Mouse (Mus musculus): ENCODE results near the gene Rgsl1. TPM values are rescaled to one million over a fixed set of nuclear protein-coding genes. Genes with fewer than 3 reads are reported as not detected.
"Not testable (repeated sequence)": the region's sequence is repeated elsewhere in the genome, so short reads cannot be mapped to it uniquely, and the experiment has no call there.

The Rgsl1 gene
- not detected in 2 replicates for polyA plus RNA-seq (2016; fragmentation: Nextera tagmentation; extraction: Ambion mirVana)

DNA sequence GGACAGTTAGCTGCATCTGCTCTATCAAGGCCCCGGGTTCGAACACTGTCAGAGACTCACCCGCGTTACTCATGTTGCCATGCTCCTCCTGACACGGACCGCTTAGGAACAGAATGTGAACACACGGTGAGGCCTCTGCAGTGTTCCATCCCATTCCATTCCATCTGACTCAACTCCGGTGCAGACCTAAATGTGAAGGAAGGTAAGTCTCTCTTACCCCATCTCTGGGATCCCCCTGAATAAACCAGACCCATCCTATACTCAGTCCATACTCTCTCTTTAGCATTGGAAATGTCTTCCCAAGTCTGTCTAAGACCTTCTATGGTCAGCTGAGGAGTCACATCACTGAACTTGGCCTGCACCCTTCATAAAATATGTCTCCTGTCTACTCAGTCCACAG lies at the start of gene Rgsl1:
Rgsl1 (minus strand) TSS at position 101 of the 400 bp plus-strand sequence.
- Histone ChIP-seq H3K36me3 (replicated peaks) (no peaks in the 10 kb centered on the region), H3K27ac (no peak within 1 kb of the TSS), H3K4me3 (no peak within 1 kb of the TSS), H3K27me3 (ENCODE audit: poor library complexity, severe bottlenecking) (no peaks in the 10 kb centered on the region), H3K9me3 (no peaks in the 10 kb centered on the region), H3K4me1 (0 out of 2 replicates have a peak, but pooled peaks cover 4% of the 10 kb centered on the region)
- WGBS: 97% methylated on average over 8 of the region's 8 CpGs
- DNase-seq (ENCODE audit: extremely low spot score, low spot score): no peak

DNA sequence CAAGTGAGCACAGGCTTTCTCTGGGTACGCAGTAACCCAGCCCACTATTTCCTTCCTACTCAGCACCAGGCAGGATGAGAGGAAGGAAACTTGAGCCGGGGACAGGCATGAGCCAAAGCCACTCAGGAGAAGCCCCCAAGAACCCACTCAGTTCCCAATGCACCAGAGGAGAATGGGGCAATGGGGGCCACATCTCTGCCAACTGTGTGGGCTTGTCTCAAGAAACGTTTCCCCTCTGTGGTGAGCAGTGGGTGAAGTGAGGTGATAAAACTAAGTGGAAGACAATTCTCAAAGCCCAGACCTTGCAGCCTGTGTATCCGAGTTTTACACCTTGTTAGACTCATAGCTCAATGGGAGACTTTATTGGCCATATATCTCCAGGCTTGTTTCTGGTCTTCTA lies 47.5 kb upstream of the Rgsl1 start, which contains the start of gene Teddm1a:
Teddm1a (plus strand) TSS at position 301 of the 400 bp plus-strand sequence.
- H3K9me3 ChIP-seq: no peaks in the 10 kb centered on the region
- no peak for DNase-seq (ENCODE audit: extremely low spot score, low spot score)
- WGBS: 72% methylated on average over 4 of the region's 4 CpGs
- H3K4me1 ChIP-seq: peaks cover 7% of the 10 kb centered on the region; the same call in 1 of the 2 replicates
- peaks cover 5% of the 10 kb centered on the region; the same call in 1 of the 2 replicates for H3K27me3 ChIP-seq (ENCODE audit: poor library complexity, severe bottlenecking)
- H3K4me3 ChIP-seq: no peak within 1 kb of the TSS
- no peak within 1 kb of the TSS for H3K27ac ChIP-seq
- H3K36me3 ChIP-seq (replicated peaks): no peaks in the 10 kb centered on the region

GRCm38 (mm10) chr1:153890121-153890520 lies 46.2 kb upstream of the Rgsl1 start:
- WGBS: 94% methylated on average over 10 of the region's 10 CpGs
- H3K4me3 ChIP-seq: no peak overlapping the region
- no peaks in the 10 kb centered on the region for H3K9me3 ChIP-seq
- H3K27ac ChIP-seq: no peak overlapping the region
- H3K27me3 ChIP-seq (ENCODE audit: poor library complexity, severe bottlenecking): peaks cover 5% of the 10 kb centered on the region; the same call in 1 of the 2 replicates
- DNase-seq (ENCODE audit: extremely low spot score, low spot score): no peak
- no peaks in the 10 kb centered on the region for H3K36me3 ChIP-seq (replicated peaks)
- peaks cover 5% of the 10 kb centered on the region for H3K4me1 ChIP-seq

DNA sequence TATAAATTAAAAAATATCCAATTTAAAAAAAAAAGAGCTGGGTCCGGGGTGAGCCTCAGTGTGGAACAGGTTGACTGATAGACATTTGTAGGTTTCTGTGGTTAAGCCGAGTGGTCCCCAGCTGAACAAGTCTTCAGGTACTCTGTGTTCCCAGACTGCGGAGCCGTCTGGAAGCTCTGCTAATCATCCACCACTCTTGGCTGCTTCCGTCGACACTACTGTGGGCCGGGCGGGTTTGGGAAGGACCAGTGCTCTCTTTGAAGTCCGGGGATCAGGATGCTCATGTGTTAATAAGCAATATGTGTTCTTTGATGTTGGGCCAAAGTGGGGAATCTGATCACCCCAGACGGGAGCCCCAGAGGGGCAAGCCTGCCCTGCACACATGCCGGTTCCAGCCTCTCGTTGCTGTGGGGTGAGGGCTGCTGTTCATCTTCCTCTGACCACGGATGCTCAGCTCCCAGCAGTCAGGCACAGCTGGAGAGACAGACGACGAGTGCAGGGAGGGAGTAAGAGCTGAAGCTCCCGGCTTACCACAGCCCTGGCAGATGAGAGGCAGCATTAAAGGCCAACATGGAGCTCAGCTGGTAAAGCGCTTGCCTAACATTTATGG lies 42.2 kb upstream of the Rgsl1 start:
- no peak overlapping the region for H3K27ac ChIP-seq

GRCm38 (mm10) chr1:153880391-153880790 lies 36.4 kb upstream of the Rgsl1 start:
- WGBS: 96% methylated on average over 17 of the region's 17 CpGs
- DNase-seq (ENCODE audit: extremely low spot score, low spot score); H3K4me3 ChIP-seq; H3K27ac ChIP-seq; H3K4me1 ChIP-seq; H3K9me3 ChIP-seq; H3K36me3 ChIP-seq (replicated peaks); H3K27me3 ChIP-seq (ENCODE audit: poor library complexity, severe bottlenecking): not testable (repeated sequence)

More for the DNA sequence above, 42.2 kb upstream of the Rgsl1 start:
- no peaks in the 10 kb centered on the region for H3K36me3 ChIP-seq (replicated peaks)
- 53% methylated on average over 17 of the region's 17 CpGs for WGBS
- no peak overlapping the region for H3K4me3 ChIP-seq
- DNase-seq (ENCODE audit: extremely low spot score, low spot score): no peak
- no peaks in the 10 kb centered on the region; the same call in 1 of the 2 replicates for H3K27me3 ChIP-seq (ENCODE audit: poor library complexity, severe bottlenecking)
- H3K4me1 ChIP-seq: peaks cover 3% of the 10 kb centered on the region
- H3K9me3 ChIP-seq: no peaks in the 10 kb centered on the region

DNA sequence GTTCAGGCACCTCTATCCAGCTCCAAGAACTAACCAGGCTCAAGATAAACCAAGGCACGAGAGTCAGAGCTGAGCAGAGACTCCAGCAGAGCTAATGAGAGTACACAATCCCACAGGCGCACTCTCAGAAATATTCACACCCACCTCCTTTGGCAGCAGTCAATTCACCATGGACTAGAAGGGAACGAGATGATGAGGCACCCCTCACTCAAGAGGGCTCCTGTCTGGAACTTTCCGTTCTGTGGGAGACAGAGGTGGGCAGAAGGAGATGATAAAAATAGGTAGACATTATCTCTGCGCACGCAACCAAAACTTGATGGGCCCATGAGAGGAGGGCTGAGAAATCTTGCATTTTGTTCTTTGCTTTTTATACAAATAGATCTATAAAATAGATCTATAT lies 30.1 kb upstream of the Rgsl1 start, which contains the start of gene Teddm1b:
Teddm1b (plus strand) TSS at position 301 of the 400 bp plus-strand sequence.
- 89% methylated on average over 6 of the region's 6 CpGs for WGBS
- Histone ChIP-seq H3K27ac (no peak within 1 kb of the TSS), H3K36me3 (replicated peaks) (no peaks in the 10 kb centered on the region), H3K4me3 (no peak within 1 kb of the TSS), H3K9me3 (no peaks in the 10 kb centered on the region), H3K4me1 (no peaks in the 10 kb centered on the region), H3K27me3 (ENCODE audit: poor library complexity, severe bottlenecking) (no peaks in the 10 kb centered on the region)
- no peak for DNase-seq (ENCODE audit: extremely low spot score, low spot score)

DNA sequence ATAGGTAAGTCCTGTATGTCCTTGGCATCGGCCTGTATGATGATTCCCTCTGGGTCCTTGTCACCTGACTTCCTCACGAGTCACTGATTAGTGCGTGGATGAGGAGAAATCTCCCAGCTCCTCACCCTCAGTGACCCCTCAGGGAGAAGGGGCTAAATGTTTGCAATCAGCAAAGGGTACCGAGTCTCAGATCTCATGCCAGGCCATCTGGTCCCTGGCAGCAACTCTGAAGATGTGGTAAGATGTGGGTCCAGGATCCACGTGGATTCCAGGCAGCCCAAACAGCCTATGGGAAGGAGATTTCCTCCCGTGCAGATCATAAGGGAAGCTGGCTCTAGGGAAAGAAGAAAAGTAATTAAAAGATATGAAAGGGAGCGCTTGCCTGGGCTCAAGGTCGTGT lies 12.0 kb upstream of the Rgsl1 start:
- H3K36me3 ChIP-seq (replicated peaks): no peaks in the 10 kb centered on the region
- H3K4me1 ChIP-seq: no peaks in the 10 kb centered on the region
- no peaks in the 10 kb centered on the region for H3K9me3 ChIP-seq
- no peak overlapping the region for H3K4me3 ChIP-seq
- WGBS: 87% methylated on average over 8 of the region's 8 CpGs
- no peak for DNase-seq (ENCODE audit: extremely low spot score, low spot score)
- no peaks in the 10 kb centered on the region for H3K27me3 ChIP-seq (ENCODE audit: poor library complexity, severe bottlenecking)
- no peak overlapping the region for H3K27ac ChIP-seq

DNA sequence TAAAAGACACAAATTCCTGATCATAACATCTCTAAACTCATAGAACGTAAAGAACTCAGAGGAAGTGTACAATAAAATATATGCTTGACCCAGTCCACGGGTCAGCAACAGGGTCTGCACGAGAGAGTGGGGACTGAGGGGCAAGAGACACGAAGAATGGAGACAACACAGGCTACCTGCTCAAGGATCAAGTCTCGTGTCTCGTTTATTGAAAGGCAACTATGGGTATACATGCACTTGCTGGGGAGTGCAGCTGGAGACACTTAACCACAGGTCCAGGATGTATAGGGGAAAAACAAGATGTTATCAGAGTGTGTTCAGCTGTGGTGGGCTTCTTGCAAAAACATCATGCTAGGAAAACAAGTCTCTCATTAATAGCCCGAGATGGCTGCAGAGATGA lies 8.8 kb upstream of the Rgsl1 start:
- WGBS: 88% methylated on average over 7 of the region's 7 CpGs
- DNase-seq (ENCODE audit: extremely low spot score, low spot score); H3K4me3 ChIP-seq: not testable (repeated sequence)

DNA sequence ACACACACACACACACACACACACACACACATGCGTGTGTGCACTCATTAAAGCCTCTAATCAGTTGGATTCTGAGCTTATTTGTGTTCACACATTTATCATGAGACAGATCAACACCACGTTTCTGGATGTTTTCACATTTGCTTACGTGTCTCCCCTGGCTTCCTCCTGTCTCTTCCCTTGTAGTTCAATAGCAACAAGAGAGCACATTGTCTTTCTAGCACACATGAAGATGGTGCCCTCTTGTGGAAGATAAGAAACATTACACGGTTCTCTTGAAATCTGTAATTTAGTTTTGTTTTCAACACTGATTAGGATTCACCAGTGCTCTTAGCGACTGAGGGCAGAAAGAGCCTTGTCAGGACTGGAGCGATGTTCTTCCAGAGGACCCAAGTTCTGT lies 2.9 kb upstream of the Rgsl1 start:
- Histone ChIP-seq H3K36me3 (replicated peaks) (no peaks in the 10 kb centered on the region), H3K4me1 (0 out of 2 replicates have a peak, but pooled peaks cover 4% of the 10 kb centered on the region), H3K27me3 (ENCODE audit: poor library complexity, severe bottlenecking) (no peaks in the 10 kb centered on the region), H3K9me3 (no peaks in the 10 kb centered on the region), H3K4me3 (no peak overlapping the region), H3K27ac (no peak overlapping the region)
- WGBS: 33% methylated on average over 6 of the region's 6 CpGs
- no peak for DNase-seq (ENCODE audit: extremely low spot score, low spot score)

More for the DNA sequence above, 8.8 kb upstream of the Rgsl1 start:
- not testable (repeated sequence) for H3K27me3 ChIP-seq (ENCODE audit: poor library complexity, severe bottlenecking); H3K27ac ChIP-seq; H3K4me1 ChIP-seq; H3K9me3 ChIP-seq; H3K36me3 ChIP-seq (replicated peaks)

DNA sequence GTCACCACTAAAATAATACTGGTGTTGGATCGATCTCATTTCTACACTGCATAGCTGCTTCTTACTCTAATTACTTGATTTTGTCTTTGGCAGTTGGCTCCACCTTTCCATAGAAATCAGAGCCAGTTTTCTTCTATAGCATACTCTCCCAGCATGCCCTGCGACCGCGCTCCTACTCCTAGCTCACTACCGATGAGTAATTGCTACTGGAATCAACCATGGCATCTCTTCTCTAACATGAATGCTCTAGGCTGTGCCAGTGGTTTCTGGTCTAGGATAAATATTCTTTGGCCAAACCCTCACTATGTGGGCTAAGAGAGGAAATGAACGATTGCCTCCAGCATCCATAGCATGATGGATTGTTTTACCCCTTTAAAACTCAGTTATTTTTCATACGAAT lies 2.5 kb upstream of the Rgsl1 start:
- H3K27me3 ChIP-seq (ENCODE audit: poor library complexity, severe bottlenecking): no peaks in the 10 kb centered on the region
- WGBS: 94% methylated on average over 7 of the region's 7 CpGs
- H3K4me1 ChIP-seq: 0 out of 2 replicates have a peak, but pooled peaks cover 4% of the 10 kb centered on the region
- no peaks in the 10 kb centered on the region for H3K36me3 ChIP-seq (replicated peaks)
- DNase-seq (ENCODE audit: extremely low spot score, low spot score): no peak
- no peaks in the 10 kb centered on the region for H3K9me3 ChIP-seq
- H3K27ac ChIP-seq: no peak overlapping the region
- no peak overlapping the region for H3K4me3 ChIP-seq

- 90% methylated on average over 11 of the region's 11 CpGs for WGBS
- no peak for DNase-seq (ENCODE audit: extremely low spot score, low spot score)
- Histone ChIP-seq H3K9me3 (no peaks in the 10 kb centered on the region), H3K36me3 (replicated peaks) (no peaks in the 10 kb centered on the region), H3K27ac (no peak overlapping the region), H3K4me1 (0 out of 2 replicates have a peak, but pooled peaks cover 4% of the 10 kb centered on the region), H3K27me3 (ENCODE audit: poor library complexity, severe bottlenecking) (no peaks in the 10 kb centered on the region), H3K4me3 (no peak overlapping the region)
Observed at GRCm38 (mm10) chr1:153842121-153842740, 1.7 kb downstream of the Rgsl1 start.

- WGBS: 90% methylated on average over 4 of the region's 4 CpGs
- Histone ChIP-seq H3K9me3 (no peaks in the 10 kb centered on the region), H3K36me3 (replicated peaks) (no peaks in the 10 kb centered on the region), H3K27ac (no peak overlapping the region), H3K27me3 (ENCODE audit: poor library complexity, severe bottlenecking) (no peaks in the 10 kb centered on the region), H3K4me3 (no peak overlapping the region), H3K4me1 (no peaks in the 10 kb centered on the region)
- no peak for DNase-seq (ENCODE audit: extremely low spot score, low spot score)
Observed at GRCm38 (mm10) chr1:153836036-153836435, 7.9 kb downstream of the Rgsl1 start.

GRCm38 (mm10) chr1:153830746-153831145 lies 13.2 kb downstream of the Rgsl1 start:
- Histone ChIP-seq H3K4me3 (no peak overlapping the region), H3K27ac (no peak overlapping the region), H3K9me3 (no peaks in the 10 kb centered on the region), H3K4me1 (no peaks in the 10 kb centered on the region), H3K36me3 (replicated peaks) (no peaks in the 10 kb centered on the region), H3K27me3 (ENCODE audit: poor library complexity, severe bottlenecking) (no peaks in the 10 kb centered on the region)
- WGBS: 83% methylated on average over 4 of the region's 4 CpGs
- no peak for DNase-seq (ENCODE audit: extremely low spot score, low spot score)
